Mouse (Mus musculus): ENCODE measurements around the gene Ear10. TPM values are rescaled to one million over a fixed set of nuclear protein-coding genes. Genes with fewer than 3 reads are reported as not detected.
"Not testable (repeated sequence)": the region's sequence is repeated elsewhere in the genome, so short reads cannot be mapped to it uniquely, and the experiment has no call there.

Gene Ear10
- polyA plus RNA-seq, 1 experiment = not detected

GRCm38 (mm10) chr14:43891288-43891687 lies 32.1 kb downstream of the Ear10 start:
- not testable (repeated sequence) for H3K4me1 ChIP-seq (ENCODE audit: control insufficient read depth, insufficient read depth, insufficient read length); H3K4me3 ChIP-seq (ENCODE audit: extremely low read depth, insufficient read depth, insufficient read length); DNase-seq (ENCODE audit: low read depth in 1 of 2, low spot score in 2 of 2); H3K27me3 ChIP-seq (ENCODE audit: control insufficient read depth, insufficient read depth, low read length); H3K36me3 ChIP-seq (ENCODE audit: control insufficient read depth, insufficient read depth, low read length); H3K27ac ChIP-seq (ENCODE audit: insufficient read depth, low read length)
- WGBS = 95% methylated on average over 1 of the region's 1 CpGs

- not testable (repeated sequence) for H3K27me3 ChIP-seq (ENCODE audit: control insufficient read depth, insufficient read depth, low read length); H3K27ac ChIP-seq (ENCODE audit: insufficient read depth, low read length); DNase-seq (ENCODE audit: low read depth in 1 of 2, low spot score in 2 of 2); H3K4me3 ChIP-seq (ENCODE audit: extremely low read depth, insufficient read depth, insufficient read length); H3K4me1 ChIP-seq (ENCODE audit: control insufficient read depth, insufficient read depth, insufficient read length); H3K36me3 ChIP-seq (ENCODE audit: control insufficient read depth, insufficient read depth, low read length)
- 41% methylated on average over 1 of the region's 1 CpGs for WGBS
Measured at GRCm38 (mm10) chr14:43886235-43886634, 37.1 kb downstream of the Ear10 start.

GRCm38 (mm10) chr14:43879966-43880545 lies 43.3 kb downstream of the Ear10 start:
- 90% methylated on average over 5 of the region's 5 CpGs for WGBS
- H3K27ac ChIP-seq (ENCODE audit: insufficient read depth, low read length); H3K27me3 ChIP-seq (ENCODE audit: control insufficient read depth, insufficient read depth, low read length); H3K4me3 ChIP-seq (ENCODE audit: extremely low read depth, insufficient read depth, insufficient read length); DNase-seq (ENCODE audit: low read depth in 1 of 2, low spot score in 2 of 2); H3K4me1 ChIP-seq (ENCODE audit: control insufficient read depth, insufficient read depth, insufficient read length); H3K36me3 ChIP-seq (ENCODE audit: control insufficient read depth, insufficient read depth, low read length): not testable (repeated sequence)

- H3K4me3 ChIP-seq (ENCODE audit: extremely low read depth, insufficient read depth, insufficient read length); H3K4me1 ChIP-seq (ENCODE audit: control insufficient read depth, insufficient read depth, insufficient read length); H3K27me3 ChIP-seq (ENCODE audit: control insufficient read depth, insufficient read depth, low read length); H3K27ac ChIP-seq (ENCODE audit: insufficient read depth, low read length); DNase-seq (ENCODE audit: low read depth in 1 of 2, low spot score in 2 of 2); H3K36me3 ChIP-seq (ENCODE audit: control insufficient read depth, insufficient read depth, low read length): not testable (repeated sequence)
- 78% methylated on average over 1 of the region's 2 CpGs for WGBS
Measured at GRCm38 (mm10) chr14:43877789-43878188, 45.6 kb downstream of the Ear10 start.

- not testable (repeated sequence) for H3K4me1 ChIP-seq (ENCODE audit: control insufficient read depth, insufficient read depth, insufficient read length); DNase-seq (ENCODE audit: low read depth in 1 of 2, low spot score in 2 of 2); H3K27ac ChIP-seq (ENCODE audit: insufficient read depth, low read length); H3K27me3 ChIP-seq (ENCODE audit: control insufficient read depth, insufficient read depth, low read length); H3K36me3 ChIP-seq (ENCODE audit: control insufficient read depth, insufficient read depth, low read length); H3K4me3 ChIP-seq (ENCODE audit: extremely low read depth, insufficient read depth, insufficient read length)
- WGBS = 74% methylated on average over 3 of the region's 3 CpGs
Measured at GRCm38 (mm10) chr14:43875417-43875816, 47.9 kb downstream of the Ear10 start, which contains the start of gene Ear1. Gene Ear1 (minus strand): TSS chr14:43875517.

- WGBS = 86% methylated on average over 3 of the region's 3 CpGs
Measured at GRCm38 (mm10) chr14:43874862-43875261, 48.5 kb downstream of the Ear10 start.

More at GRCm38 (mm10) chr14:43874862-43875261, 48.5 kb downstream of the Ear10 start:
- not testable (repeated sequence) for H3K27ac ChIP-seq (ENCODE audit: insufficient read depth, low read length); H3K4me1 ChIP-seq (ENCODE audit: control insufficient read depth, insufficient read depth, insufficient read length); DNase-seq (ENCODE audit: low read depth in 1 of 2, low spot score in 2 of 2); H3K27me3 ChIP-seq (ENCODE audit: control insufficient read depth, insufficient read depth, low read length); H3K36me3 ChIP-seq (ENCODE audit: control insufficient read depth, insufficient read depth, low read length); H3K4me3 ChIP-seq (ENCODE audit: extremely low read depth, insufficient read depth, insufficient read length)

Other genes starting within 250 kb of the Ear10 start
- gene Gm8165, start 246.4 kb downstream of the Ear10 start, polyA plus RNA-seq (2012; rRNA removed) = not detected in 2 replicates
- gene Gm7324, start 225.7 kb downstream of the Ear10 start, polyA plus RNA-seq (2012; rRNA removed) = 0.26 TPM in 1 of 2 replicates, not detected in the other
- not detected in 2 replicates for gene Gm16506, start 196.1 kb downstream of the Ear10 start, polyA plus RNA-seq (2012; rRNA removed)
- gene Gm6526, start 175.7 kb downstream of the Ear10 start, polyA plus RNA-seq (2012; rRNA removed) = not detected in 2 replicates
- gene Gm8180, start 138.8 kb downstream of the Ear10 start, polyA plus RNA-seq (2012; rRNA removed) = 0.11 and 0.18 TPM in 2 replicates
- 7.8 and 21.6 TPM in 2 replicates for gene Ear1, start 48.0 kb downstream of the Ear10 start, polyA plus RNA-seq (2012; rRNA removed)
- gene Gm8113, start 1.8 kb upstream of the Ear10 start, polyA plus RNA-seq (2012; rRNA removed) = 1.3 and 1.5 TPM in 2 replicates
- gene Ang5, start 33.5 kb upstream of the Ear10 start, polyA plus RNA-seq (2012; rRNA removed) = not detected in 2 replicates
- gene Ang6, start 78.7 kb upstream of the Ear10 start, polyA plus RNA-seq (2012; rRNA removed) = not detected in 2 replicates
- 65.0 and 69.1 TPM in 2 replicates for gene Ear2, start 179.1 kb upstream of the Ear10 start, polyA plus RNA-seq (2012; rRNA removed)
- gene Gm3327, start 200.3 kb upstream of the Ear10 start, polyA plus RNA-seq (2012; rRNA removed) = not detected in 2 replicates

Measured in spleen, adult 2 months (tissue).